Mouse (Mus musculus) forebrain, embryonic 11.5 days (tissue): Measurements from ENCODE around the gene Clasp1. TPM values are rescaled to one million over a fixed set of nuclear protein-coding genes. Genes with fewer than 3 reads are reported as not detected.

Source experiments
- ATAC-seq: fragments of 200-750 bp; cut with Nextera tagmentation; replicated peaks from 2 replicates; pipeline ENCODE4 v1.8.0; 2017; ENCODE audit warnings: moderate TSS enrichment; ENCODE audit not compliant: low FRiP score
- DNase-seq: peaks from one replicate; pipeline ENCODE4 v3.0.0-alpha.2; 2017; ENCODE audit warnings: low spot score
- H3K27ac ChIP-seq: fragments of 300-500 bp; sonication (generic); 2 replicates; pipeline ENCODE4 v1.5.1; 2014; ENCODE audit warnings: low read depth, low read length
- H3K27me3 ChIP-seq: fragments of 300-500 bp; sonication (generic); 2 replicates; pipeline ENCODE4 v1.6.1; 2014; ENCODE audit warnings: mild to moderate bottlenecking, low read length, mixed read lengths; ENCODE audit not compliant: control insufficient read depth, insufficient read depth
- H3K36me3 ChIP-seq: fragments of 300-500 bp; sonication (generic); 2 replicates; pipeline ENCODE4 v1.6.1; 2014; ENCODE audit warnings: mild to moderate bottlenecking, low read length, moderate library complexity, mixed read lengths; ENCODE audit not compliant: control insufficient read depth, insufficient read depth
- H3K4me1 ChIP-seq: fragments of 300-500 bp; sonication (generic); replicated peaks from 2 replicates; pipeline ENCODE4 v1.6.1; 2014; ENCODE audit warnings: low read length, mixed read lengths; ENCODE audit not compliant: control insufficient read depth, insufficient read depth
- H3K4me2 ChIP-seq: fragments of 300-500 bp; sonication (generic); 2 replicates; pipeline ENCODE4 v1.6.1; 2014; ENCODE audit warnings: low read depth, mild to moderate bottlenecking, low read length, moderate library complexity, mixed read lengths; ENCODE audit not compliant: severe bottlenecking
- H3K4me3 ChIP-seq: fragments of 300-500 bp; sonication (generic); 2 replicates; pipeline ENCODE4 v1.5.1; 2014; ENCODE audit warnings: low read depth, low read length
- H3K9ac ChIP-seq: fragments of 300-500 bp; sonication (generic); 2 replicates; pipeline ENCODE4 v1.6.1; 2014; ENCODE audit warnings: low read length
- H3K9me3 ChIP-seq: fragments of 300-500 bp; sonication (generic); 2 replicates; pipeline ENCODE4 v1.6.1; 2016; ENCODE audit warnings: low read length, mixed read lengths; ENCODE audit not compliant: control insufficient read depth
- WGBS: fragments of 180-500 bp; shearing (Covaris S2); extraction: QIAGEN DNeasy Blood & Tissue Kit; methylation state at CpG from one replicate; pipeline ENCODE4 v1.1.7; 2014; 5-methylcytosine and 5-hydroxymethylcytosine counted together
- polyA plus RNA-seq: library from polyadenylated mRNA; unstranded; fragments of >200 nt; fragmentation: Nextera tagmentation; extraction: Ambion mirVana; gene quantifications from 2 replicates; pipeline ENCODE4 v1.2.1, GENCODE M21; 2014

Gene Clasp1
- polyA plus RNA-seq, 1 experiment from 2014 or later = 136 TPM

DNA sequence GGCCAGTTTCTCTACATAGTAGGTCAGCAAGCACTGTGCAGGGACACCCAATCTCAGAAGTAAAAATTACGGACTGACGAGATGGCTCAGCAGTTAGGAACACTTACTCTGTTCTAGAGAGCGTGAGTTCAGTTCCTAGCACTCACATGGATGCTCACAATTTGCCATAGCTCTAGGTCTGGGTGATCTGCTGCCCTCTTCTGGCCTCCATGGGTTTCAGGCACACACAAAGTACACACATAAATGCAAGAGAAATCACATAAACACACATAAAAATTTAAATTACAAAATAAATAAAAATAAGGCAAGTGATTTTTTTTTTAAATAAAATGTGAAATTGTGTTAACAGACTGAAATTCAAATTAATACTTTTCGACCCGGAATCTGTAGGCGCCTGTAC lies 77.2 kb downstream of the Clasp1 start:
- Histone ChIP-seq H3K27me3 (no peaks in the 10 kb centered on the region), H3K36me3 (peaks cover 14% of the 10 kb centered on the region; the same call in 1 of the 2 replicates), H3K9ac (no peak overlapping the region), H3K27ac (no peak overlapping the region), H3K9me3 (no peaks in the 10 kb centered on the region), H3K4me2 (no peak overlapping the region), H3K4me3 (no peak overlapping the region), H3K4me1 (no peaks in the 10 kb centered on the region)
- 98% methylated on average over 6 of the region's 6 CpGs for WGBS
- DNase-seq (no peak), ATAC-seq (no peak)

DNA sequence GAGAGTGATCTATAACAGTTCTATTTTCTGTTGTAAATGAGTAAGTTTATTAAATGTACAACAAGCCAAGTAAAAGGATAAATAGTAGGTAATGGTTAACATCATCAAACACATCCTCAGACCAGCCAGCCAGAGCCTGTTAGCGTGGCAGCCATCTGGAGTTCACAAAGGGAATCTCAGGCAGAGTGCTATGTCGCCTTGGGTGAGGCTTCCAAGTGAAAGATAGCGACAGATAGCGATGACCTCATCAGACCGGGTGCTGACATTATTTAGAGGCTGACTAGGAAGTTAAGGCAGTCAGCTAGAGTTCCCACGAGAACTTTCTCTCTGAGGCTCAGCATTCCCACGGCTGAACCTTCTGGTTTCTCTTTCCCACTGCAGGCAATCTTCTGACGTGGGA lies 83.5 kb downstream of the Clasp1 start:
- no peaks in the 10 kb centered on the region for H3K4me1 ChIP-seq
- H3K9ac ChIP-seq = no peak overlapping the region
- no peak for DNase-seq
- H3K27ac ChIP-seq = no peak overlapping the region
- no peak for ATAC-seq
- no peak overlapping the region for H3K4me2 ChIP-seq
- H3K27me3 ChIP-seq = no peaks in the 10 kb centered on the region
- 91% methylated on average over 8 of the region's 8 CpGs for WGBS
- H3K4me3 ChIP-seq = no peak overlapping the region
- H3K36me3 ChIP-seq = no peaks in the 10 kb centered on the region; the same call in 1 of the 2 replicates
- H3K9me3 ChIP-seq = no peaks in the 10 kb centered on the region

DNA sequence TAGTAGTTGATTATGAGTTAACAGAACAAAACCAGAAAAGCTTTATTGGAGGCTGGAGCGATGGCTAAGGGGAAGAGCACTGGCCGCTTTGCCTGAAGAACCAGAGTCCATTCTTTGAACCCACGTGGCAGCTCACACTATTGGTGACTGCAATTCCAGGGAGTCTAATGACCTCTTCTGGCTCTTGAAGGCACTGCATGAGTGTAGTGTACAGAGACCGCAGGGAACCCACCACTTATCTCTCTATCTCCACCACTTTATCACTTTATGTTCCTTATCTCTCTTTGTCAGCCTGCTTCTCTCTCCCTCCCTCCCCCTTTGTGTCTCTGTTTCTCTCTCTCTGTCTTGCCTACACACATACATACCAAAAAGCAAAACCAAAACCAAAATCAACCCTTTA lies 88.1 kb downstream of the Clasp1 start:
- Histone ChIP-seq H3K27me3 (no peaks in the 10 kb centered on the region), H3K4me2 (no peak overlapping the region), H3K9me3 (no peaks in the 10 kb centered on the region), H3K9ac (no peak overlapping the region), H3K36me3 (no peaks in the 10 kb centered on the region), H3K27ac (no peak overlapping the region), H3K4me3 (no peak overlapping the region), H3K4me1 (peaks cover 7% of the 10 kb centered on the region; the same call in 1 of the 2 replicates)
- DNase-seq (peak; percentile 48), ATAC-seq (no peak)
- 69% methylated on average over 4 of the region's 4 CpGs for WGBS

DNA sequence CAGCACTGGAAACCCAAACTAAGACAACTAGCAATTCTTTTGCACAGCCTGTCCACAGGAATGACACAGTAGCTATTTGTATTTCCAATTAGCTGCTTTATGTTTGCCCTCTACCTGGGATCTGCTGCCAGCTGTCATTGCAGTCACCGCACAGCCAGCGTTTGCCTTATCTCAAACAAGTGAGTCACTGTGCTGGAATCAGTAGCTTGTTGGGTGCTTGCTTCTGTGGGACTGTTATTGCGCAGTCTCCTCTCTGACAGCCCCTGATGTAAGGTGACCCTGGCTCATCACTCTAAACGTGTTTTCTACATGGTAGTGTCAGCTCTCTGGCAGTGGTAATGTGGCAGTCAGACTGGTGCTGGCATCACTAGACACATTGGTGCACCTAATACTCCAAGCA lies 90.4 kb downstream of the Clasp1 start:
- Histone ChIP-seq H3K9me3 (no peaks in the 10 kb centered on the region), H3K9ac (no peak overlapping the region), H3K4me1 (peaks cover 9% of the 10 kb centered on the region; the same call in 1 of the 2 replicates), H3K36me3 (no peaks in the 10 kb centered on the region; the same call in 1 of the 2 replicates), H3K27me3 (no peaks in the 10 kb centered on the region), H3K4me2 (no peak overlapping the region), H3K27ac (no peak overlapping the region), H3K4me3 (no peak overlapping the region)
- ATAC-seq = no peak
- DNase-seq = no peak
- WGBS = 88% methylated on average over 4 of the region's 4 CpGs

DNA sequence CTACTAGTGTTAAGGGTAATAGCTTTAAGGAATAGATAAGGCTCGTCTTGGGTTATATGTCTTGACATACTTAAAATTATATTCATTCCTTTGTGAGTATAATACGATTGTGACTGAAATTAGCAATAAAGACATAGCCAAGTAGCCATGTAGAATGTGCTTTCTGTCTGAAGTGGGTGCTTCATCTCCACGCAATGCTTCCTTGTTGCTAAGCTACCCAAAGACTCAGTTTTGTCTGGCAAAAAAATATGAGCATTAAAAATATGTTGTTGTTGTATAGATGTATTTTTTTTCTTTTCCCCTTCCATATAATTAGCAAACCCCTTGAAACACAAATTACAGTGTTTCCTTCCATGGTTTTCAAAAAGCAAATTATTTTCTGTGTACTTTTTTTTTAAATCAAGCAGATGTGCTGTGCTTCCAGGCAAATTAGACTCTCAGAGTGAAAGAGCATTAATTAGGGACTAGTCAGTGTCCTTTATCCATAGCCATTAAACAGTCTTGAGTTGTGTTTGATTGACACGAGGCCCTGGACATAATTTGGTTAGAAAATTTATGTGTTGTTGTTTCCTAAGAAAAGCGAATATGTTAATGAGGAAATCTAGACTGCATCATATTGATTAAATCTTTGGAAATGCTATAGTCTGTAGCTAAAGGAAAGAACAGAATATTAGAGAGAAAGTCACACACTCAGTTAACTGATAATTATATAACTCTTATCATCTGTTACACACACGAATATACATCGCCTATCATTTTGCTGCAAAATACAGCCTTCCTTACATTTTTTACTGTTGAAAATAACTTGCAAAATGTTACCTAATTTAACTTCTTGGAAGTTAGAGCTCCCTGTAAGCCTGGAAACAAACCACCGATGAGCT lies 91.9 kb downstream of the Clasp1 start:
- peaks cover 9% of the 10 kb centered on the region; the same call in 1 of the 2 replicates for H3K4me1 ChIP-seq
- no peaks in the 10 kb centered on the region; the same call in 1 of the 2 replicates for H3K36me3 ChIP-seq
- peak overlapping the region; percentile 34; the same call in 1 of the 2 replicates for H3K27ac ChIP-seq
- H3K9ac ChIP-seq = no peak overlapping the region
- no peaks in the 10 kb centered on the region for H3K9me3 ChIP-seq
- ATAC-seq (peak; percentile 69), DNase-seq (no peak)
- H3K4me2 ChIP-seq = no peak overlapping the region
- H3K4me3 ChIP-seq = no peak overlapping the region
- 64% methylated on average over 8 of the region's 8 CpGs for WGBS
- H3K27me3 ChIP-seq = no peaks in the 10 kb centered on the region

DNA sequence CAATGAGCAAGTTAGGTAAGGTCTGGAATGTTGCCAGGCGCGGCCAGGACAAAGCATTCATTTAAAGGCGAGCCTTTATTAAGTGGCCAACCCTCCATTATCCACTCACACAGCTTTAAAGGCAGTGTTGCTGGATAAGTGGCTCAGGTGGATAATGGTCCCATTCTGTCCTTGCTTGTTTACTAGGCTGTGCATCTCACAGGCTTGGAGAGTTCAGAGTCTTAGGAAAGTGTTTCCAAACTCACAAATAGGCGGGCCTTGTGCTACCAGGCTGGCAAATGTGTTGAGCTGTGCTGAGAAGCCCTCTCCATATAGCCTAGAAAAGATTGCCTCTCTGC lies 92.5 kb downstream of the Clasp1 start:
- Histone ChIP-seq H3K4me3 (no peak overlapping the region), H3K4me1 (peaks cover 9% of the 10 kb centered on the region; the same call in 1 of the 2 replicates), H3K27me3 (no peaks in the 10 kb centered on the region), H3K27ac (peak overlapping the region; percentile 34; the same call in 1 of the 2 replicates), H3K36me3 (no peaks in the 10 kb centered on the region; the same call in 1 of the 2 replicates), H3K9me3 (no peaks in the 10 kb centered on the region), H3K4me2 (no peak overlapping the region), H3K9ac (no peak overlapping the region)
- DNase-seq (peak; percentile 72), ATAC-seq (peak; percentile 78)
- 26% methylated on average over 4 of the region's 4 CpGs for WGBS

DNA sequence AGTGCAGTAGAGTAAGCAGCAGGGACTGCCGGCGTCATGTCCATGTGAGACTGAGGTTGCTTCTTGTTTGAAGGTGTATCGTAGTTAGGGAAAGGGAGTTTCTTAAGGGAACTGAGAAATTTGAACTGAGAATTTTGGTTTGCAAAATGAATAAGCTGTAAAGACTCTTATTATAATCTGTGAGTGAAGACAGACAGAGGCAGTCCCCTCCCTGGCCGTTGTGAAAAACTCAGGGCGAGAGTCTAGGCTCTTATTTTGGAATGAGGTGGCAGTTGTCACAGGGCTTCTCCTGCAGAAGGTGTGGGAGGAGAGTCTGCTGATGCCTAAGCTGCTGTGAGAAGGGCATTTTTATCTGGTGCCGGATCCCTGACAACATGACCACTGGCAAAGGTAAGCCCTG lies 92.8 kb downstream of the Clasp1 start:
- H3K36me3 ChIP-seq = no peaks in the 10 kb centered on the region; the same call in 1 of the 2 replicates
- no peak overlapping the region for H3K4me2 ChIP-seq
- peaks cover 9% of the 10 kb centered on the region; the same call in 1 of the 2 replicates for H3K4me1 ChIP-seq
- WGBS = 70% methylated on average over 6 of the region's 6 CpGs
- H3K27ac ChIP-seq = peak overlapping the region; percentile 34; the same call in 1 of the 2 replicates
- H3K4me3 ChIP-seq = no peak overlapping the region
- no peaks in the 10 kb centered on the region for H3K27me3 ChIP-seq
- ATAC-seq (no peak), DNase-seq (no peak)
- H3K9ac ChIP-seq = no peak overlapping the region
- H3K9me3 ChIP-seq = no peaks in the 10 kb centered on the region

DNA sequence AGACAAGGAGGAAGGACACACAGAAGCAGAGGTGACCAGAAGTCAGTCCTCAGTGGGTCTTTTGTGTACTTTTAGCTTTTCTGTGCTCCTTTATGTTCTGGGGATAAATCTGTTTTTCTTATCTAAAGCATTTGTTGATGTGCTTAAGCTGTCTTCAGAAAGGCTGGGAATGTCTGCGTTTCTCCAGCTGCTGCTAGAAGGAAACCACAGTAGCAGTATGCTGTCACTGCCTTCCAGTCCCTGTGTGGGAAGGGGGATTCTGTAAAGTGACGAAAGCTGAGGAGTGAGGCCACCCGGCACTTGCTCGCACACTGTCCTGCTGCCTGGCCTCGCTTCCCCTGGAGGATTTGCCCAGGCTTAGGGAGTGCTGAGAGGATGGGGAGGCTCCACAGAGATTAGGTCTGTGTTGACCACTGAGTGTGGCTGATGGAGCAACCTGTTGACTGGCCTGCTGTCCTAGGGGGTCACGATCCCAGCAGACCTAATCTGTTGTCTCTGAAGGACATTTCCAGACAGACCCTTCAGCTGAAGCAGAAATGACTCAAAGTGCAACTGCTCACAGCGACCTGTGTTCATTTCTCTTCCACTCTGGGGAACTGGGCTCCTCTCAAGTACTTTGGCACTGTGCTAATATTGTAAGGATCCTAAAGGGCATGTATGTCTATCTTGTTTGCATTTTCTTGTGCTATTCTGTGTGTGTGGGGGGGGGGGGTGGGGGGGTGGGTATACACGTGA lies 93.6 kb downstream of the Clasp1 start:
- Histone ChIP-seq H3K9me3 (no peaks in the 10 kb centered on the region), H3K36me3 (no peaks in the 10 kb centered on the region; the same call in 1 of the 2 replicates), H3K4me1 (peaks cover 9% of the 10 kb centered on the region; the same call in 1 of the 2 replicates), H3K4me2 (no peak overlapping the region), H3K27me3 (no peaks in the 10 kb centered on the region), H3K9ac (no peak overlapping the region), H3K27ac (no peak overlapping the region), H3K4me3 (no peak overlapping the region)
- DNase-seq = no peak
- no peak for ATAC-seq
- WGBS = 84% methylated on average over 8 of the region's 8 CpGs
